Mouse (Mus musculus): ENCODE data around the gene Tgoln1. TPM values are rescaled to one million over a fixed set of nuclear protein-coding genes. Genes with fewer than 3 reads are reported as not detected.

The Tgoln1 gene
- polyA plus RNA-seq, 1 experiment from 2014 or later, result 39.6 TPM

- Histone ChIP-seq H3K4me3 (ENCODE audit: low read length) (no peak overlapping the region), H3K4me2 (replicated peaks; ENCODE audit: low read depth, low read length) (no peak overlapping the region)
- 78% methylated on average over 6 of the region's 6 CpGs for WGBS
Observed at GRCm38 (mm10) chr6:72593011-72593803, 23.6 kb downstream of the Tgoln1 start.

GRCm38 (mm10) chr6:72590111-72590510 lies 26.7 kb downstream of the Tgoln1 start:
- Histone ChIP-seq H3K27me3 (ENCODE audit: control insufficient read depth, insufficient read depth, low read length) (no peaks in the 10 kb centered on the region), H3K4me2 (replicated peaks; ENCODE audit: low read depth, low read length) (no peak overlapping the region), H3K9ac (ENCODE audit: low read depth, low read length) (no peak overlapping the region), H3K27ac (ENCODE audit: low read depth, low read length) (no peak overlapping the region), H3K36me3 (ENCODE audit: control insufficient read depth, insufficient read depth, low read length) (peaks cover 9% of the 10 kb centered on the region; the same call in 1 of the 2 replicates), H3K4me3 (ENCODE audit: low read length) (no peak overlapping the region), H3K9me3 (ENCODE audit: control insufficient read depth, low read length) (no peaks in the 10 kb centered on the region), H3K4me1 (ENCODE audit: control insufficient read depth, insufficient read depth, low read length) (no peaks in the 10 kb centered on the region)
- no peak for ATAC-seq (ENCODE audit: low FRiP score, low TSS enrichment)

More at GRCm38 (mm10) chr6:72593011-72593803, 23.6 kb downstream of the Tgoln1 start:
- Histone ChIP-seq H3K36me3 (ENCODE audit: control insufficient read depth, insufficient read depth, low read length) (no peaks in the 10 kb centered on the region), H3K27me3 (ENCODE audit: control insufficient read depth, insufficient read depth, low read length) (no peaks in the 10 kb centered on the region), H3K9ac (ENCODE audit: low read depth, low read length) (no peak overlapping the region), H3K27ac (ENCODE audit: low read depth, low read length) (no peak overlapping the region), H3K4me1 (ENCODE audit: control insufficient read depth, insufficient read depth, low read length) (peaks cover 8% of the 10 kb centered on the region; the same call in 1 of the 2 replicates), H3K9me3 (ENCODE audit: control insufficient read depth, low read length) (no peaks in the 10 kb centered on the region)
- ATAC-seq (ENCODE audit: low FRiP score, low TSS enrichment), result no peak

- Histone ChIP-seq H3K27me3 (ENCODE audit: control insufficient read depth, insufficient read depth, low read length) (no peaks in the 10 kb centered on the region), H3K9me3 (ENCODE audit: control insufficient read depth, low read length) (no peaks in the 10 kb centered on the region), H3K4me1 (ENCODE audit: control insufficient read depth, insufficient read depth, low read length) (no peaks in the 10 kb centered on the region), H3K36me3 (ENCODE audit: control insufficient read depth, insufficient read depth, low read length) (peaks cover 9% of the 10 kb centered on the region; the same call in 1 of the 2 replicates), H3K27ac (ENCODE audit: low read depth, low read length) (no peak overlapping the region), H3K4me3 (ENCODE audit: low read length) (no peak overlapping the region), H3K4me2 (replicated peaks; ENCODE audit: low read depth, low read length) (no peak overlapping the region), H3K9ac (ENCODE audit: low read depth, low read length) (no peak overlapping the region)
- no peak for ATAC-seq (ENCODE audit: low FRiP score, low TSS enrichment)
Observed at GRCm38 (mm10) chr6:72588307-72588706, 28.5 kb downstream of the Tgoln1 start.

- peaks cover 9% of the 10 kb centered on the region; the same call in 1 of the 2 replicates for H3K36me3 ChIP-seq (ENCODE audit: control insufficient read depth, insufficient read depth, low read length)
- no peak overlapping the region for H3K27ac ChIP-seq (ENCODE audit: low read depth, low read length)
- no peaks in the 10 kb centered on the region for H3K27me3 ChIP-seq (ENCODE audit: control insufficient read depth, insufficient read depth, low read length)
- WGBS, result 87% methylated on average over 3 of the region's 3 CpGs
- H3K4me2 ChIP-seq (replicated peaks; ENCODE audit: low read depth, low read length), result no peak overlapping the region
- no peak overlapping the region for H3K4me3 ChIP-seq (ENCODE audit: low read length)
- H3K4me1 ChIP-seq (ENCODE audit: control insufficient read depth, insufficient read depth, low read length), result no peaks in the 10 kb centered on the region
- H3K9ac ChIP-seq (ENCODE audit: low read depth, low read length), result no peak overlapping the region
- no peak for ATAC-seq (ENCODE audit: low FRiP score, low TSS enrichment)
- no peaks in the 10 kb centered on the region for H3K9me3 ChIP-seq (ENCODE audit: control insufficient read depth, low read length)
Observed at GRCm38 (mm10) chr6:72586701-72587100, 30.1 kb downstream of the Tgoln1 start.

- Histone ChIP-seq H3K9ac (ENCODE audit: low read depth, low read length) (no peak overlapping the region), H3K9me3 (ENCODE audit: control insufficient read depth, low read length) (no peaks in the 10 kb centered on the region), H3K27ac (ENCODE audit: low read depth, low read length) (no peak overlapping the region), H3K4me3 (ENCODE audit: low read length) (no peak overlapping the region), H3K4me1 (ENCODE audit: control insufficient read depth, insufficient read depth, low read length) (no peaks in the 10 kb centered on the region), H3K4me2 (replicated peaks; ENCODE audit: low read depth, low read length) (no peak overlapping the region), H3K36me3 (ENCODE audit: control insufficient read depth, insufficient read depth, low read length) (peaks cover 13% of the 10 kb centered on the region; the same call in 1 of the 2 replicates), H3K27me3 (ENCODE audit: control insufficient read depth, insufficient read depth, low read length) (no peaks in the 10 kb centered on the region)
- no peak for ATAC-seq (ENCODE audit: low FRiP score, low TSS enrichment)
- 57% methylated on average over 11 of the region's 11 CpGs for WGBS
Observed at GRCm38 (mm10) chr6:72584154-72584553, 32.6 kb downstream of the Tgoln1 start.

GRCm38 (mm10) chr6:72583211-72583839 lies 33.5 kb downstream of the Tgoln1 start:
- 86% methylated on average over 4 of the region's 4 CpGs for WGBS
- Histone ChIP-seq H3K27me3 (ENCODE audit: control insufficient read depth, insufficient read depth, low read length) (no peaks in the 10 kb centered on the region), H3K9ac (ENCODE audit: low read depth, low read length) (no peak overlapping the region), H3K9me3 (ENCODE audit: control insufficient read depth, low read length) (no peaks in the 10 kb centered on the region), H3K4me1 (ENCODE audit: control insufficient read depth, insufficient read depth, low read length) (no peaks in the 10 kb centered on the region), H3K4me2 (replicated peaks; ENCODE audit: low read depth, low read length) (no peak overlapping the region), H3K4me3 (ENCODE audit: low read length) (no peak overlapping the region), H3K36me3 (ENCODE audit: control insufficient read depth, insufficient read depth, low read length) (peaks cover 14% of the 10 kb centered on the region; the same call in 1 of the 2 replicates), H3K27ac (ENCODE audit: low read depth, low read length) (no peak overlapping the region)
- no peak for ATAC-seq (ENCODE audit: low FRiP score, low TSS enrichment)

- H3K4me2 ChIP-seq (replicated peaks; ENCODE audit: low read depth, low read length), result no peak overlapping the region
- H3K27me3 ChIP-seq (ENCODE audit: control insufficient read depth, insufficient read depth, low read length), result no peaks in the 10 kb centered on the region
- no peak overlapping the region for H3K4me3 ChIP-seq (ENCODE audit: low read length)
- no peak for ATAC-seq (ENCODE audit: low FRiP score, low TSS enrichment)
- no peak overlapping the region for H3K9ac ChIP-seq (ENCODE audit: low read depth, low read length)
- no peaks in the 10 kb centered on the region for H3K4me1 ChIP-seq (ENCODE audit: control insufficient read depth, insufficient read depth, low read length)
- no peak overlapping the region for H3K27ac ChIP-seq (ENCODE audit: low read depth, low read length)
- H3K9me3 ChIP-seq (ENCODE audit: control insufficient read depth, low read length), result no peaks in the 10 kb centered on the region
- WGBS, result 83% methylated on average over 11 of the region's 11 CpGs
- peaks cover 11% of the 10 kb centered on the region; the same call in 1 of the 2 replicates for H3K36me3 ChIP-seq (ENCODE audit: control insufficient read depth, insufficient read depth, low read length)
Observed at GRCm38 (mm10) chr6:72581625-72582382, 35.0 kb downstream of the Tgoln1 start.

- Histone ChIP-seq H3K4me2 (replicated peaks; ENCODE audit: low read depth, low read length) (no peak overlapping the region), H3K9ac (ENCODE audit: low read depth, low read length) (no peak overlapping the region), H3K4me3 (ENCODE audit: low read length) (no peak overlapping the region), H3K27ac (ENCODE audit: low read depth, low read length) (no peak overlapping the region), H3K4me1 (ENCODE audit: control insufficient read depth, insufficient read depth, low read length) (no peaks in the 10 kb centered on the region), H3K9me3 (ENCODE audit: control insufficient read depth, low read length) (no peaks in the 10 kb centered on the region), H3K27me3 (ENCODE audit: control insufficient read depth, insufficient read depth, low read length) (no peaks in the 10 kb centered on the region), H3K36me3 (ENCODE audit: control insufficient read depth, insufficient read depth, low read length) (peaks cover 5% of the 10 kb centered on the region; the same call in 1 of the 2 replicates)
- no peak for ATAC-seq (ENCODE audit: low FRiP score, low TSS enrichment)
- 92% methylated on average over 3 of the region's 3 CpGs for WGBS
Observed at GRCm38 (mm10) chr6:72576041-72576440, 40.8 kb downstream of the Tgoln1 start.
